Mouse (Mus musculus) midbrain, embryonic 15.5 days (tissue): ENCODE measurements at regions not wholly inside any gene's neighbourhood (a gene's known extent, or its start where the extent isn't known, plus 50 kb on each side); places are given as distances from the start of the nearest gene placed in this dataset.

Experiments used
- ATAC-seq: fragments of 200-750 bp; cut with Nextera tagmentation; replicated peaks from 2 replicates; pipeline ENCODE4 v1.8.0; 2017; ENCODE audit warnings: moderate TSS enrichment
- H3K27ac ChIP-seq: fragments of 300-500 bp; sonication (generic); 2 replicates; pipeline ENCODE4 v1.5.1; 2015; ENCODE audit warnings: mild to moderate bottlenecking, inconsistent platforms
- H3K27me3 ChIP-seq: fragments of 300-500 bp; sonication (generic); replicated peaks from 2 replicates; pipeline ENCODE4 v1.6.1; 2015; ENCODE audit warnings: inconsistent platforms
- H3K36me3 ChIP-seq: fragments of 300-500 bp; sonication (generic); replicated peaks from 2 replicates; pipeline ENCODE4 v1.6.1; 2015; ENCODE audit warnings: inconsistent platforms
- H3K4me1 ChIP-seq: fragments of 300-500 bp; sonication (generic); 2 replicates; pipeline ENCODE4 v1.6.1; 2015; ENCODE audit warnings: inconsistent platforms
- H3K4me2 ChIP-seq: fragments of 300-500 bp; sonication (generic); 2 replicates; pipeline ENCODE4 v1.6.1; 2015; ENCODE audit warnings: inconsistent platforms, mild to moderate bottlenecking, moderate library complexity
- H3K4me3 ChIP-seq: fragments of 300-500 bp; sonication (generic); 2 replicates; pipeline ENCODE4 v1.5.1; 2015; ENCODE audit warnings: mild to moderate bottlenecking, inconsistent platforms
- H3K9ac ChIP-seq: fragments of 300-500 bp; sonication (generic); 2 replicates; pipeline ENCODE4 v1.6.1; 2015; ENCODE audit warnings: mild to moderate bottlenecking, inconsistent platforms
- H3K9me3 ChIP-seq: fragments of 300-500 bp; sonication (generic); 2 replicates; pipeline ENCODE4 v1.6.1; 2016; ENCODE audit warnings: inconsistent platforms
- WGBS: fragments of 180-500 bp; shearing (Covaris S2); methylation state at CpG from one replicate; pipeline ENCODE4 v1.1.7; 2015; ENCODE audit warnings: mixed read lengths; 5-methylcytosine and 5-hydroxymethylcytosine counted together

GRCm38 (mm10) chr2:78988224-78988623 lies 120.3 kb downstream of the Ube2e3 start:
- Histone ChIP-seq H3K4me2 (no peak overlapping the region), H3K27ac (no peak overlapping the region), H3K9me3 (no peaks in the 10 kb centered on the region), H3K27me3 (no peaks in the 10 kb centered on the region), H3K4me3 (no peak overlapping the region), H3K9ac (no peak overlapping the region), H3K36me3 (no peaks in the 10 kb centered on the region), H3K4me1 (peaks cover 5% of the 10 kb centered on the region; the same call in 1 of the 2 replicates)
- 83% methylated on average over 2 of the region's 2 CpGs for WGBS
- no peak for ATAC-seq

GRCm38 (mm10) chr2:78994800-78995555 lies 127.1 kb downstream of the Ube2e3 start:
- H3K4me1 ChIP-seq: no peaks in the 10 kb centered on the region
- H3K4me3 ChIP-seq: no peak overlapping the region
- no peaks in the 10 kb centered on the region for H3K36me3 ChIP-seq
- no peak overlapping the region for H3K27ac ChIP-seq
- H3K4me2 ChIP-seq: no peak overlapping the region
- no peak for ATAC-seq
- no peaks in the 10 kb centered on the region for H3K9me3 ChIP-seq
- H3K9ac ChIP-seq: no peak overlapping the region
- no peaks in the 10 kb centered on the region for H3K27me3 ChIP-seq
- 82% methylated on average over 3 of the region's 3 CpGs for WGBS

- Histone ChIP-seq H3K4me1 (no peaks in the 10 kb centered on the region), H3K27ac (no peak overlapping the region), H3K9me3 (no peaks in the 10 kb centered on the region), H3K4me2 (no peak overlapping the region), H3K27me3 (no peaks in the 10 kb centered on the region), H3K36me3 (no peaks in the 10 kb centered on the region), H3K9ac (no peak overlapping the region), H3K4me3 (no peak overlapping the region)
- WGBS: 98% methylated on average over 8 of the region's 8 CpGs
- no peak for ATAC-seq
Measured at GRCm38 (mm10) chr2:78998637-78999036, 130.7 kb downstream of the Ube2e3 start.

- Histone ChIP-seq H3K27me3 (no peaks in the 10 kb centered on the region), H3K9ac (no peak overlapping the region), H3K27ac (no peak overlapping the region), H3K4me3 (no peak overlapping the region), H3K4me2 (no peak overlapping the region), H3K4me1 (no peaks in the 10 kb centered on the region), H3K36me3 (no peaks in the 10 kb centered on the region), H3K9me3 (no peaks in the 10 kb centered on the region)
- no peak for ATAC-seq
- WGBS: 89% methylated on average over 4 of the region's 4 CpGs
Measured at GRCm38 (mm10) chr2:78999410-78999809, 131.5 kb downstream of the Ube2e3 start.

- WGBS: 44% methylated on average over 1 of the region's 1 CpGs
- H3K9me3 ChIP-seq: no peaks in the 10 kb centered on the region
Measured at GRCm38 (mm10) chr2:79004862-79005261, 136.9 kb downstream of the Ube2e3 start.

GRCm38 (mm10) chr2:79008642-79009041 lies 140.7 kb downstream of the Ube2e3 start:
- Histone ChIP-seq H3K27ac (no peak overlapping the region), H3K4me3 (no peak overlapping the region), H3K27me3 (no peaks in the 10 kb centered on the region), H3K9me3 (no peaks in the 10 kb centered on the region), H3K4me2 (no peak overlapping the region), H3K9ac (no peak overlapping the region), H3K36me3 (no peaks in the 10 kb centered on the region), H3K4me1 (no peaks in the 10 kb centered on the region)
- no peak for ATAC-seq
- WGBS: 89% methylated on average over 3 of the region's 3 CpGs

More at GRCm38 (mm10) chr2:79004862-79005261, 136.9 kb downstream of the Ube2e3 start:
- no peak for ATAC-seq
- H3K4me2 ChIP-seq: no peak overlapping the region
- no peaks in the 10 kb centered on the region for H3K36me3 ChIP-seq
- no peaks in the 10 kb centered on the region for H3K27me3 ChIP-seq
- H3K4me1 ChIP-seq: no peaks in the 10 kb centered on the region
- no peak overlapping the region for H3K4me3 ChIP-seq
- no peak overlapping the region for H3K9ac ChIP-seq
- no peak overlapping the region for H3K27ac ChIP-seq

GRCm38 (mm10) chr2:79009791-79010190 lies 141.9 kb downstream of the Ube2e3 start:
- Histone ChIP-seq H3K27me3 (no peaks in the 10 kb centered on the region), H3K27ac (no peak overlapping the region), H3K9me3 (no peaks in the 10 kb centered on the region), H3K4me2 (no peak overlapping the region), H3K4me1 (no peaks in the 10 kb centered on the region), H3K4me3 (no peak overlapping the region), H3K9ac (no peak overlapping the region), H3K36me3 (no peaks in the 10 kb centered on the region)
- ATAC-seq: no peak
- 70% methylated on average over 2 of the region's 2 CpGs for WGBS

GRCm38 (mm10) chr2:79010273-79010672 lies 142.3 kb downstream of the Ube2e3 start:
- Histone ChIP-seq H3K4me3 (no peak overlapping the region), H3K9me3 (no peaks in the 10 kb centered on the region), H3K9ac (no peak overlapping the region), H3K36me3 (no peaks in the 10 kb centered on the region), H3K27me3 (no peaks in the 10 kb centered on the region), H3K4me2 (no peak overlapping the region), H3K4me1 (no peaks in the 10 kb centered on the region), H3K27ac (no peak overlapping the region)
- 77% methylated on average over 2 of the region's 2 CpGs for WGBS
- ATAC-seq: no peak

- ATAC-seq: no peak
- Histone ChIP-seq H3K4me3 (no peak overlapping the region), H3K36me3 (no peaks in the 10 kb centered on the region), H3K4me1 (no peaks in the 10 kb centered on the region), H3K27me3 (no peaks in the 10 kb centered on the region), H3K9ac (no peak overlapping the region), H3K4me2 (no peak overlapping the region), H3K27ac (no peak overlapping the region), H3K9me3 (no peaks in the 10 kb centered on the region)
- 88% methylated on average over 4 of the region's 4 CpGs for WGBS
Measured at GRCm38 (mm10) chr2:79018732-79019423, 151.0 kb downstream of the Ube2e3 start.

GRCm38 (mm10) chr2:79022954-79023353 lies 155.0 kb downstream of the Ube2e3 start:
- Histone ChIP-seq H3K4me2 (no peak overlapping the region), H3K27ac (no peak overlapping the region), H3K27me3 (no peaks in the 10 kb centered on the region), H3K36me3 (no peaks in the 10 kb centered on the region), H3K4me3 (no peak overlapping the region), H3K4me1 (no peaks in the 10 kb centered on the region), H3K9ac (no peak overlapping the region), H3K9me3 (no peaks in the 10 kb centered on the region)
- ATAC-seq: no peak
- 90% methylated on average over 2 of the region's 2 CpGs for WGBS

- no peaks in the 10 kb centered on the region for H3K27me3 ChIP-seq
- H3K36me3 ChIP-seq: no peaks in the 10 kb centered on the region
- H3K9ac ChIP-seq: no peak overlapping the region
- H3K4me2 ChIP-seq: no peak overlapping the region
- no peaks in the 10 kb centered on the region for H3K4me1 ChIP-seq
- no peak overlapping the region for H3K27ac ChIP-seq
- 90% methylated on average over 4 of the region's 4 CpGs for WGBS
- ATAC-seq: no peak
- no peaks in the 10 kb centered on the region for H3K9me3 ChIP-seq
- no peak overlapping the region for H3K4me3 ChIP-seq
Measured at GRCm38 (mm10) chr2:79025678-79026077, 157.8 kb downstream of the Ube2e3 start.

- Histone ChIP-seq H3K9ac (no peak overlapping the region), H3K4me2 (no peak overlapping the region), H3K4me3 (no peak overlapping the region), H3K27me3 (no peaks in the 10 kb centered on the region), H3K36me3 (no peaks in the 10 kb centered on the region), H3K4me1 (no peaks in the 10 kb centered on the region), H3K27ac (no peak overlapping the region), H3K9me3 (no peaks in the 10 kb centered on the region)
- 50% methylated on average over 1 of the region's 1 CpGs for WGBS
- ATAC-seq: no peak
Measured at GRCm38 (mm10) chr2:79030990-79031389, 163.1 kb downstream of the Ube2e3 start.

GRCm38 (mm10) chr2:79036296-79036695 lies 168.4 kb downstream of the Ube2e3 start:
- H3K36me3 ChIP-seq: no peaks in the 10 kb centered on the region
- H3K9ac ChIP-seq: no peak overlapping the region
- WGBS: 91% methylated on average over 2 of the region's 2 CpGs
- no peak overlapping the region for H3K4me3 ChIP-seq
- no peaks in the 10 kb centered on the region for H3K9me3 ChIP-seq
- H3K4me1 ChIP-seq: no peaks in the 10 kb centered on the region
- no peak overlapping the region for H3K27ac ChIP-seq
- no peak for ATAC-seq
- H3K27me3 ChIP-seq: no peaks in the 10 kb centered on the region
- H3K4me2 ChIP-seq: no peak overlapping the region
